Mouse (Mus musculus): Measurements from ENCODE around the gene Cldn22. TPM values are rescaled to one million over a fixed set of nuclear protein-coding genes. Genes with fewer than 3 reads are reported as not detected.
"Not testable (repeated sequence)": the region's sequence is repeated elsewhere in the genome, so short reads cannot be mapped to it uniquely, and the experiment has no call there.

The Cldn22 gene
- polyA plus RNA-seq, 1 experiment from 2014 or later = not detected

- ATAC-seq (replicated peaks) = no peak
- H3K4me1 ChIP-seq = no peaks in the 10 kb centered on the region
- no peaks in the 10 kb centered on the region for H3K36me3 ChIP-seq (replicated peaks)
- no peak overlapping the region for H3K4me2 ChIP-seq
- H3K4me3 ChIP-seq = no peak overlapping the region
- no peak overlapping the region for H3K9ac ChIP-seq
- 89% methylated on average over 14 of the region's 14 CpGs for WGBS
- H3K9me3 ChIP-seq = no peaks in the 10 kb centered on the region
- H3K27me3 ChIP-seq (replicated peaks) = no peaks in the 10 kb centered on the region
- H3K27ac ChIP-seq = no peak overlapping the region
Measured at GRCm38 (mm10) chr8:47809970-47810665, 14.2 kb upstream of the Cldn22 start.

GRCm38 (mm10) chr8:47810666-47811015, 13.6 kb upstream of the Cldn22 start:
- Histone ChIP-seq H3K27ac (no peak overlapping the region), H3K4me2 (no peak overlapping the region), H3K4me1 (no peaks in the 10 kb centered on the region), H3K36me3 (replicated peaks) (no peaks in the 10 kb centered on the region), H3K9me3 (no peaks in the 10 kb centered on the region), H3K9ac (no peak overlapping the region), H3K4me3 (no peak overlapping the region), H3K27me3 (replicated peaks) (no peaks in the 10 kb centered on the region)
- ATAC-seq (replicated peaks) = no peak
- 81% methylated on average over 7 of the region's 7 CpGs for WGBS

- Histone ChIP-seq H3K4me2 (no peak overlapping the region), H3K27me3 (replicated peaks) (no peaks in the 10 kb centered on the region), H3K27ac (no peak overlapping the region), H3K9me3 (no peaks in the 10 kb centered on the region), H3K4me3 (no peak overlapping the region), H3K9ac (no peak overlapping the region), H3K36me3 (replicated peaks) (no peaks in the 10 kb centered on the region), H3K4me1 (no peaks in the 10 kb centered on the region)
- 87% methylated on average over 12 of the region's 12 CpGs for WGBS
- no peak for ATAC-seq (replicated peaks)
Measured at GRCm38 (mm10) chr8:47811221-47811620, 13.1 kb upstream of the Cldn22 start.

- Histone ChIP-seq H3K36me3 (replicated peaks) (no peaks in the 10 kb centered on the region), H3K4me1 (peaks cover under 1% of the 10 kb centered on the region; the same call in 1 of the 2 replicates), H3K27ac (no peak overlapping the region), H3K9me3 (no peaks in the 10 kb centered on the region), H3K27me3 (replicated peaks) (no peaks in the 10 kb centered on the region), H3K4me3 (no peak overlapping the region), H3K4me2 (no peak overlapping the region), H3K9ac (no peak overlapping the region)
- ATAC-seq (replicated peaks) = no peak
- 88% methylated on average over 8 of the region's 8 CpGs for WGBS
Measured at GRCm38 (mm10) chr8:47819034-47819433, 5.2 kb upstream of the Cldn22 start.

- H3K9ac ChIP-seq = no peak overlapping the region
- H3K4me1 ChIP-seq = peaks cover 8% of the 10 kb centered on the region; the same call in 1 of the 2 replicates
- no peak overlapping the region for H3K27ac ChIP-seq
- ATAC-seq (replicated peaks) = no peak
- no peak overlapping the region for H3K4me2 ChIP-seq
- no peaks in the 10 kb centered on the region for H3K36me3 ChIP-seq (replicated peaks)
- no peaks in the 10 kb centered on the region for H3K9me3 ChIP-seq
- H3K27me3 ChIP-seq (replicated peaks) = no peaks in the 10 kb centered on the region
- no peak overlapping the region for H3K4me3 ChIP-seq
- WGBS = 83% methylated on average over 20 of the region's 20 CpGs
Measured at GRCm38 (mm10) chr8:47820914-47821772, 3.1 kb upstream of the Cldn22 start.

- no peak for ATAC-seq (replicated peaks)
- Histone ChIP-seq H3K9ac (no peak within 1 kb of the TSS), H3K4me1 (peaks cover 8% of the 10 kb centered on the region; the same call in 1 of the 2 replicates), H3K9me3 (no peaks in the 10 kb centered on the region), H3K4me3 (no peak within 1 kb of the TSS), H3K36me3 (replicated peaks) (no peaks in the 10 kb centered on the region), H3K4me2 (no peak within 1 kb of the TSS), H3K27ac (no peak within 1 kb of the TSS), H3K27me3 (replicated peaks) (no peaks in the 10 kb centered on the region)
- 84% methylated on average over 6 of the region's 6 CpGs for WGBS
Measured at GRCm38 (mm10) chr8:47821843-47822242, 2.4 kb upstream of the Cldn22 start, which contains the start of gene Cldn24. TSS of gene Cldn24 (plus strand) at chr8:47822143.

GRCm38 (mm10) chr8:47822541-47822940, 1.7 kb upstream of the Cldn22 start:
- not testable (repeated sequence) for H3K4me3 ChIP-seq; H3K27me3 ChIP-seq (replicated peaks); H3K9ac ChIP-seq; H3K4me2 ChIP-seq; H3K4me1 ChIP-seq; H3K36me3 ChIP-seq (replicated peaks); H3K27ac ChIP-seq; ATAC-seq (replicated peaks); H3K9me3 ChIP-seq
- 88% methylated on average over 7 of the region's 9 CpGs for WGBS

- Histone ChIP-seq H3K9me3 (no peaks in the 10 kb centered on the region), H3K4me3 (no peak overlapping the region), H3K9ac (no peak overlapping the region), H3K27ac (no peak overlapping the region), H3K27me3 (replicated peaks) (no peaks in the 10 kb centered on the region), H3K4me2 (no peak overlapping the region), H3K4me1 (peaks cover 8% of the 10 kb centered on the region; the same call in 1 of the 2 replicates), H3K36me3 (replicated peaks) (no peaks in the 10 kb centered on the region)
- 47% methylated on average over 10 of the region's 10 CpGs for WGBS
- ATAC-seq (replicated peaks) = no peak
Measured at GRCm38 (mm10) chr8:47823777-47824176, 505 bp upstream of the Cldn22 start.

- no peak for ATAC-seq (replicated peaks)
- Histone ChIP-seq H3K4me2 (no peak overlapping the region), H3K4me1 (peaks cover 8% of the 10 kb centered on the region; the same call in 1 of the 2 replicates), H3K36me3 (replicated peaks) (no peaks in the 10 kb centered on the region), H3K27me3 (replicated peaks) (no peaks in the 10 kb centered on the region), H3K9ac (no peak overlapping the region), H3K27ac (no peak overlapping the region), H3K9me3 (no peaks in the 10 kb centered on the region), H3K4me3 (no peak overlapping the region)
- WGBS = 52% methylated on average over 5 of the region's 5 CpGs
Measured at GRCm38 (mm10) chr8:47825596-47825995, 1.3 kb downstream of the Cldn22 start.

GRCm38 (mm10) chr8:47826911-47827310, 2.6 kb downstream of the Cldn22 start:
- no peak for ATAC-seq (replicated peaks)
- Histone ChIP-seq H3K4me2 (no peak overlapping the region), H3K36me3 (replicated peaks) (no peaks in the 10 kb centered on the region), H3K4me1 (peaks cover 8% of the 10 kb centered on the region; the same call in 1 of the 2 replicates), H3K9ac (no peak overlapping the region), H3K27ac (no peak overlapping the region), H3K27me3 (replicated peaks) (no peaks in the 10 kb centered on the region), H3K4me3 (no peak overlapping the region), H3K9me3 (no peaks in the 10 kb centered on the region)
- 90% methylated on average over 9 of the region's 9 CpGs for WGBS

- no peak overlapping the region for H3K4me2 ChIP-seq
- H3K4me3 ChIP-seq = no peak overlapping the region
- no peaks in the 10 kb centered on the region for H3K27me3 ChIP-seq (replicated peaks)
- H3K4me1 ChIP-seq = no peaks in the 10 kb centered on the region
- no peaks in the 10 kb centered on the region for H3K36me3 ChIP-seq (replicated peaks)
- H3K9ac ChIP-seq = no peak overlapping the region
- no peaks in the 10 kb centered on the region for H3K9me3 ChIP-seq
- no peak for ATAC-seq (replicated peaks)
- WGBS = 74% methylated on average over 6 of the region's 6 CpGs
- H3K27ac ChIP-seq = no peak overlapping the region
Measured at GRCm38 (mm10) chr8:47832616-47833015, 8.3 kb downstream of the Cldn22 start.

- Histone ChIP-seq H3K4me1 (no peaks in the 10 kb centered on the region), H3K4me3 (no peak overlapping the region), H3K4me2 (no peak overlapping the region), H3K36me3 (replicated peaks) (no peaks in the 10 kb centered on the region), H3K27ac (no peak overlapping the region), H3K27me3 (replicated peaks) (no peaks in the 10 kb centered on the region), H3K9me3 (no peaks in the 10 kb centered on the region), H3K9ac (no peak overlapping the region)
- WGBS = 86% methylated on average over 1 of the region's 1 CpGs
- ATAC-seq (replicated peaks) = no peak
Measured at GRCm38 (mm10) chr8:47833944-47834343, 9.7 kb downstream of the Cldn22 start.

Measured in midbrain, embryonic 15.5 days (tissue).